Mouse (Mus musculus) spleen, postnatal 14 days (tissue): ENCODE measurements at regions not wholly inside any gene's neighbourhood (a gene's known extent, or its start where the extent isn't known, plus 50 kb on each side); places are given as distances from the start of the nearest gene placed in this dataset.

ENCODE experiments used
- DNase-seq, 2 experiments: peaks; one replicate each; pipeline ENCODE4 v3.0.0; 2021 to 2022; ENCODE audit warnings: low spot score in 2 of 2

GRCm38 (mm10) chr2:9589200-9589599 is 291.9 kb upstream of the 4930412O13Rik start:
- DNase-seq, result no peak

DNA sequence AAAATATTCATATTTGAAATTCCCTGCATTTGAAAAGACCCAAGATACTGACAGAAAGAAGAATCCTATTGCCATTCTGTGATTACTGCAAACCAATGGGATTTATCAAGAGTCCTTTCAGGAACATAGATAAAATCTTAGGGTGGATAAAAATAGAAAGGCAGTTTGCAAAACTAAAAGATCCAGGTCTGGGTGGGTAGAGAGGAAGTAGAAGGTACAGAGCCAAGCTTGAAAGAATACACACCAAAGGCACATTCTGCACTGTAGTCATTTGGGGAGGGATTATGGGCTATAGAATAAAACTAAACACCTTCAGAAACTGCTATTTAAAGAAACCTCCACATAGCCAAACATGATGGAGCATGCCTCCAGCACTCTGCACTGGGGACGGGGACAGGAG is 288.5 kb upstream of the 4930412O13Rik start:
- DNase-seq, result no peak

DNA sequence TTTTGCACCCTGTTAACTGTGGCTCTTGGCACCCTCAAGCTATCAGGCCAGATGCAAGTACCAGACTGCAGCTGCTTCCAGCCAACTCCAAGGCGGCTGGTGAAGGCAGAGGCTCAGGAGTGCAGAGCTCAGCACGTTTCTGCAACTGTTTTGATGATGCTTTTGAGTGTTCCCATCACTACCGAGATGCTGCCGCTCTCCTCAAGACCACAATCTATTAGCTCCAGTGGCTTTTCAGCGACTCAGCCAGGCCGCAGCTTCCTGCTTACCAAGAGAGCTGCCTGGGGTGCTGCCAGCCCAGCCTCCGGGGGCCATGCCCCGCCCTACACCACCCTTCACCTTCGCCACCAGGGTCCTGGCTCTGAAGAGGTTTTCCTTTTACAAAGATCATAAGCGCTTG is 287.1 kb upstream of the 4930412O13Rik start:
- DNase-seq, result peak in 1 of 2 experiments; percentile 11

GRCm38 (mm10) chr2:9595236-9595850 is 285.7 kb upstream of the 4930412O13Rik start:
- DNase-seq, result no peak

DNA sequence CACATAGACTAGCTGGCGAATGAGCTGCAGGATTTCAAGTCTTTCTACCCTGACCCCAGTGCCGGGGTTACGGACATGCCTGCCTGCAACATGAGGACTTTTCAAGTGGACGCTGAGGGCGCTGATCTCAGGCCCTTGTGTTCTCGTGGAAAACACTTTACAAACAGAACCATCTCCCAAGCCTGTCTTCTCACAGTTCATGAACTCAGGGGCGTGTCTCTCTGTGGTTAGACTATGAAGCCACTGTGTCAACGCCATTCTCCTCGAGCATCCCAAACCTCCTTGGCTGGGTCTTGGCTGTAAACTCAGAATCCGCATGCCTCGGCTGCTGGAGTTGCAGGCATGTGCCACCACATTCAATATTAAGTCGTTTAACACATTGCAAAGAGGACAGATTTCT is 284.9 kb upstream of the 4930412O13Rik start:
- no peak for DNase-seq

DNA sequence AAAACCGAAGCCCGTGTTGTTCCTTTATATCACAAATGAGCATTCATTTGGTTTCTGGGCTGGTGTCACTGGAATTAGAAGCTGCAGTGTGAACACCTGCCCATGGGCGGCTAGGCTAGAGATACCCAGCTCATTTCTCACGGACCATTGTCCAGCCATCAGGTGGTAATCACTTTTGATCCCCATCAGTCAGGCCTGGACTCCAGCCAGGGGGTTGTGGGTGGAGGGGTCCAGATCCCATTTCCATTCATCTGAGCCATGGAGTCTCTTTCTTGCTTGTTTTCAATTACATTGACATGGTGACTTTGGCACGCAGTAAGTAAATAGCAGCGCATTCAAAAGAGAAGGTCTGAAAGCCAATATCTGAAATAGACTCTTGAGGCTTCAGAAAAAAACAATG is 276.1 kb upstream of the 4930412O13Rik start:
- DNase-seq, result no peak

DNA sequence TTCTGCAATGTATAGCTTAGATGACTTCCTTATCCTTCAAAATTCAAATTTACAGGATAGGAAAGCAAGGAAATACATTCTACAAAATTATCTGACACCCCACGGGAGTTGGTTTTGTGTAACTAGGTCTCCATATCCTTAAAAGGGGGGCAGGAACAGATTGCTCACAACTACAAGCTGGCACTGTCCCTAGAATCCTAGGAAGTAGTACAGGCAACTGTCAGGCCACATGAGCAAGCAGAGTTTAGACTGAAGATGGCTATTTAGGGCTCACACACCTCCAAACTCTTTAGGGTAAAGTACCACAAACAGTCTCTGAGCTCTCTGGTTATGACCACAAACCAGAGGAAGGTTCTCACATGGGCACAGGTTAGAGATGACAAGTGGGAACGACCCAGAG is 273.5 kb upstream of the 4930412O13Rik start:
- DNase-seq, result no peak

- DNase-seq, result no peak
Measured at GRCm38 (mm10) chr2:9614415-9614814, 266.6 kb upstream of the 4930412O13Rik start.

DNA sequence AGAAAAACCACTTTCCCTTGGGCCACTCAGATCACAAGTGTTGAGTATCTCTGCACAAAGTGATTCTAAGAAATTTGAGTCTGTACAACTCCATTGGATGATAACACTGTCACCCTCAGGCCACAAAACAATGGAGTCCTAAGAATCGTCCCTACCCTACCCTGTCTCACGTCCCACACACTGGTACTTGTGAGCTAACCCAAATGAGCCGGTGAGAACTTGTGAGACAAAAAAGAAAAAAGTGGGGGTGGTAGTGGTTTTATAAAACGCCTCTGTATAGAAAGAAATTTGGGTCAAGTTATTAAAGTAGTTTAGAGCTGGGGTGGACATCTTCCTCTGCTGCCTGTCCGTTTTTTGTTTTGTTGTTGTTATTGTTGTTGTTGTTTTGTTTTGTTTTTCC is 264.8 kb upstream of the 4930412O13Rik start:
- DNase-seq, result no peak

DNA sequence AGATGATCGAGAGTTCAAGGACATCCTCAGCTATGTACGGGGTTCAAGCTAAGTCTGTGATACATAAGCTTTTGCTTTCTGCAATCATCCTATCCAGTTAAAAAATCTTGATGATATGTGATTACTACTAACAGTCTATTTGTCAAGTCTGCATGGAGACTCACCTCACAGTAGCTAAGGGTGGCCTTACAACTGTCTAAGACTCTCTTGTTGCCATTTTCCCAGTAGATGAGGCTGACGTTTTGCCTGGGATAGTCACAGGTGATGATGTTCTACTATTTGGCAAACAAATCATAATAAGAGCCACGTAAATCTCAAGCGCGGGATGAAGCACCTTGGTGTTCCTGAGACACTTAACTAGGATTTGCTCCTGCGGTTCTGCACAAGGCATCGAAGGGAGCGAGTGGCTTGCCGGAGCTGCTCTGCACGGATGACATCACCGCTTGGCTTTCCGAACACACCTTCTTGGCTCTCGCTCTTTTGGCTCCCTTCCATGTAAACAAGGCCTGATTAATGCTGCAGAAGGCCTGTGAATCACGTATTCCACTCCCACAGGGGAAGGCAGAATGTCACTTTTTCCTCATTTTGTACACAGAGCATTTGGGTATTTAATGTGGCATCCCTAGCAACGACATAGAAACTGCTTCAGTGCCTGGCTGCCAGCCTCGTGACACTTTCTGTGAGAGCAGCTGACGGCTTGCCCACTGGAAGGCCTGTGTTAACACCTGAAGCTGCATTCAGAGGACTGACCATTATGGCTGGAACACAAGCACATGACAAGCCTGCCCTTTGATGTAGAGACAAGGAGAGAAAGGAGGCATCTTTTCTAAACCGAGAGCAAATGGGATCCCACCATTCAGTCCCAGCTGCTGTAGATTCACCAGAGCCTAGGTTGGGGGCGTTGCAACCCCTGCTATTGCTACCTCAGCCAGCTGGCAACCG is 260.5 kb upstream of the 4930412O13Rik start:
- no peak for DNase-seq

- no peak for DNase-seq
Measured at GRCm38 (mm10) chr2:9623702-9624101, 257.4 kb upstream of the 4930412O13Rik start.

DNA sequence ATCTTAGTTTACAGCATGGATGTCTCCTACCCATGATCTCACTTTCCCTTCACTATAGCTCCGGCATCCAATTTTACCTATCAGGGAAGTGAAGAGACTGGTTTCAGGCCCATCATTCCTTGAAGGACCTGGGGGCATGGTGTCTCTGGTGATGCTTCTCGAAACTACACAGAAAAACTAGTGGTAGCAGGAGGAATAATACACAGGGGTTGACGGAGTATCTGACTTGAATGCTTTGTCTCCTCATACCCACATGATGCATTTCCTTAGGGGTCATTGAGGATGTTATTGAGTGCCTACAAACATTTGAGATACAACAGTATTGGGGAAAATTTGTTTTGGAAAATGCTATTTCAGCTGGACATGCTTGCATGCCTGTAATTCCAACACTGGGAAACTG is 253.0 kb upstream of the 4930412O13Rik start:
- DNase-seq, result no peak

DNA sequence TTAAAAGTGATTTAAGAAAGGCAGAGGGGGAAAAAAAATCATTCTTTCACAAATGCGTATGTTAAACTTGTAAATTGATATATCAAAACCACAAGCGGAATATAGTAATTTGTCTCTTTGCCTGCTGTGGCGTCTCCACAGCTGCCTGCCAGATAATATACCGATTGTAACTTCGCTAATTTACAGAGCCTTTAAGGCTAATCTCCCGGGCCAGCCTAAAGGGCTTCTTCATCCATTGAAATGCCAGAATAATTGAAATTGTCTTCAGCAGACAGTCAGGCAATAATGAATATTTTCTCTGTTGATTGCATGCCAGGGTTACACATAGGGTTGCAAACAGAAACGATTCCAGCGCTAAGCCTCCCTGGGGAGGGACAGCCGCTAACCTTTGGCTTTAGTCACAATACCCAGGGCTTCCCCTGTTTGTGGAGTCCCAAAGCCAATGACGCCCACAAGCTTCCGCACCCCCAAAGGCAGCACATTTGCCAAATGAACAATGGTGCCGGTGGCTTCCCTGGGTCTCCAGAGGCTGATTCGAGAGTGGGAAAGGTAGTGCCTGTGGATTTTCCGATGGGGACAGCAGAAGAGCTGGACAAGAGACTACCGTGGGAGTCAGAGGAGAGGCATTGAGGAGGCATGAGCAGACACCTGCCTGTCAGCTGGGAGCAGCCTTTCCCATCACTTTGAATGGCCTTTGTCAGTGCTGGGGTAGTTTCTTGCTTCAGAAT is 248.2 kb upstream of the 4930412O13Rik start:
- DNase-seq, result no peak

GRCm38 (mm10) chr2:9639262-9639661 is 241.8 kb upstream of the 4930412O13Rik start:
- DNase-seq, result no peak

GRCm38 (mm10) chr2:9641629-9642028 is 239.4 kb upstream of the 4930412O13Rik start:
- no peak for DNase-seq

GRCm38 (mm10) chr2:9642411-9642810 is 238.6 kb upstream of the 4930412O13Rik start:
- no peak for DNase-seq

DNA sequence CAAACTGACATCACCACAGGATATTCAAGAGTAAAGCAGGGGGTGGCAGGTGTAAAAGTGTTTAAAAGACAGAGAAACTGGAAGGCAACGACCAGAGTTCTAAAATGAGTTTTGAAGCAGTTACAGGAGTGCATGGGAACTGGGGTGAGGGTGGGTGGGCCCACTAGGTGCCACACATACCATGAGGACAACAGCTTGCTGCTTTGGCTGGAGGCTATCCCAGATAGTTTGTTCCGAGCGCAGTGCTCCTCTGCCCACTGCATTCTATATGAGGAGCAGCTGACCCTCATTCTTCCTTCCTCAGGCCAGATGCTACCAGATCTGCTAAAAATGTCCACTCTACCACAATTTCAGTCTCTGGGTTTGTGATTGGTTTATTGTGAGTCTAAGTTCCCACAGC is 234.6 kb upstream of the 4930412O13Rik start:
- DNase-seq, result no peak

- no peak for DNase-seq
Measured at GRCm38 (mm10) chr2:9646963-9647362, 234.1 kb upstream of the 4930412O13Rik start.

GRCm38 (mm10) chr2:9650082-9650481 is 231.0 kb upstream of the 4930412O13Rik start:
- no peak for DNase-seq

DNA sequence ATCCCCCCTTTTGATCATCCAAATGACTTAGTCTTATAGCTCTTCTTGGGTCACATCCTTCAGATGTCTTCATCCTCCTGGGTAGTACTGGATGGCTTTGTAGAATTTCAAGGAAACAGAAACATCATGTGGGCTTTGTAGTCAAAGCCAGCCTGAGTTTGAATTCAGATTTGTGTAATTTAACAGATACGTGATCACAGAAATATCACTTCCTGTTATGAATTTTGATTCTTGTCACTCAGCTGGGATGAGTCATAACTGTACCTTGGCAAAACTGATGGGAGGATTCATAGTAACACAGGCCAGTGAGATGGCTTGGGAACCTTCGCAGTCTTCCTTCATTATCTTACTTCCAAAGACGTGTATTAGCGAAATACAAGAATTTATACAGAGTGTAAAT is 222.2 kb upstream of the 4930412O13Rik start:
- DNase-seq, result no peak

DNA sequence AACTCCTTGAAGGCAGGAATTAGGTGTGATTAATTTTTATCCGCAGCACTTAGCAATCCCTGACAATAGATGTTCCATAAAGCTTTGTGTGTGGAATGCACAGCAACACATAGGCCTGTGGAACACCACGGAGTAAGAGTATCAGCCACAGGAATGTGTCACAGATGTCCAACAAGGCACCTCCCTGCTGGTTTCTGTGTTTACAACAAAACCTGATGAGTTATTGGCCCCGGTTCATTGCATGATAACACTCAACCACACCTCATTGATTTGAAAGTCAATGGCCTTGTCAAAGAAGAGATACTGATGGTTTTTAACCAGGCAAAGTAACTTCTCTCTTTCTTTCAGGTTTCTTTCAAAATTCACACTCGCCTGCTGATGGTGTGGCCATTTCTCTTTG is 211.4 kb upstream of the 4930412O13Rik start:
- no peak for DNase-seq

DNA sequence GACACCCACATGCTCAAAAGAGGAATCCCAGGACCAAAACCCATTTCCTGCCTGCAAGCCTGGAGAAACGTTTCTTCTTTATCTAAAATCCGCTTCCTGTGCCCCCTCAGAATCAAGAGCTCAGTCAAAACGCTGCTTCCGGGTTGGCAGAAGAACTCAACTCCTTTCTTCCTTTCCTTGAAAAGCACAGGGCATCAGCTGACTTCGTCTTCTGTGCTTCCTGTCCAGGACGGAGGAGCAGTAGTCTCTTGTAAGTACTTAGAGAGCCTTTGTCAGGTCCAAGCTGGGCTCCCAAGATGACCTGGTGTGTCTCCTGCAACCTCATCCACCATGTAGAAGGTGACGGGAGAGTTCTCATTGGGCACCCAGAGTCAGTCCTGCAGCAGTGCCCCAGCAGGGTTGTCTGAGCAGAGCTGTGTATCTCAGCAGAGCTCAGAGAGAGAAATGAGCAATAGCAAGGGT is 199.3 kb upstream of the 4930412O13Rik start:
- no peak for DNase-seq
